Mouse (Mus musculus): ENCODE results near the gene Tbc1d23. TPM values are rescaled to one million over a fixed set of nuclear protein-coding genes. Genes with fewer than 3 reads are reported as not detected.

The Tbc1d23 gene
- polyA plus RNA-seq, 1 experiment, result 8.2 TPM

DNA sequence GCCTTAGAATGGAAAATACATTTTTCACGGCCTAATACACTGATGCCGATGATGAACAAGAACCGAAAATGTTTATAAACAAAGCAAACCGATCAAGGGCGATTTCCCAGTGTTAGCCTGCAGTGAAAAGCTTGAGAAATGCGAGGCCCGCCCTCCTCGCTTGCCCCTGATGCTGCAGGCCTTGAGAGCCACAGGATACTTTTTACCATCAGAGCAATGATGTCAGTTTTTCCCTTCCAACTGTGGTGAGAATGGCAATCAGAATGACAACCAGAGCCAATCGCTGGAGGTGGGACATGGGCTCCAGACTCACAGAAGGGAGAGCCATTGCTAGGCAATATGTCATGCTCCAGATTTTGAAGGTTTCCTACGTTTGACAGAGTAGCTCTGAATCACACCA is 28.8 kb upstream of the Tbc1d23 start:
- Histone ChIP-seq H3K36me3 (ENCODE audit: control insufficient read depth, insufficient read depth, low read length) (no peaks in the 10 kb centered on the region), H3K4me3 (ENCODE audit: extremely low read depth, insufficient read depth, insufficient read length) (no peak overlapping the region), H3K4me1 (ENCODE audit: control insufficient read depth, insufficient read depth, insufficient read length) (no peaks in the 10 kb centered on the region), H3K27me3 (ENCODE audit: control insufficient read depth, insufficient read depth, low read length) (no peaks in the 10 kb centered on the region), H3K27ac (ENCODE audit: insufficient read depth, low read length) (no peak overlapping the region)
- no peak for TF ChIP-seq POLR2A (IDR thresholded peaks at IDR 0.05; ENCODE audit: low read depth, low read length)
- no peak for TF ChIP-seq CTCF (IDR thresholded peaks at IDR 0.05; ENCODE audit: extremely low read depth, insufficient read depth, insufficient read length, insufficient replicate concordance)
- 83% methylated on average over 10 of the region's 10 CpGs for WGBS
- no peak for DNase-seq (ENCODE audit: low read depth in 1 of 2, low spot score in 2 of 2)

DNA sequence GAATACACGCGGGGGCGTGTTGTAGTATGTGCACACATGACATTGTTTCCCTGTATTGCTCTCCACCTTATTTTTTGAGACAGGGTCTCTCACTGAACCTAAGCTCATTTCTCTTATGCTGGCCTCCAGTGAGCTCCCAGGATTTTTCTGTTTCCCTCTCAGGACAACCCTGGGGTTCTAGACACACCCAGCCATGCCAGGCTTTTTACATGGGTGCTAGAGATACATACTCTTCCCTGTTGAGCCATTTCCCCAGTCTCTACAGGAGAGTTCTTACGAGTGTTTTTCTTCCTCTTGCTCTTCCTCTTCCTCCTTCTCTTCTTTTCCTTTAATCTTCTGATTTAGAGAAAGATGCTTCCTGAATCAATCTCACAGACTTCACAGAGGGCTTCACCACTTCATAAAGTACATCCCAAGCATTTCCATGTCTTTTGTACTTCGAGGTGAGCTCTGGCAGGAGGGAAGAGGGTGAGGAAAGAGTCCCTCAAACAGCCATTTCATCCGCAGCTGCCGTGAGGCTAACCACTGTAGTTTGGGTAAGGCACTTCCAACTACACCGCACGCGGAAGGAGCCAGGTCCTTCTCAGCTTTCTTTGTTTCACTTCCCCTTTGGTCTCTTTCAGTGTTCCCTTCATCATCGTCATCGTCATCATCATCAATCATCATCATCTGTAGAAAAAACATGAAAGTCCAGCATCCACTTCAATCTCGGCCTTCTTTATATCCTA is 28.2 kb upstream of the Tbc1d23 start:
- H3K27me3 ChIP-seq (ENCODE audit: control insufficient read depth, insufficient read depth, low read length), result no peaks in the 10 kb centered on the region
- H3K4me3 ChIP-seq (ENCODE audit: extremely low read depth, insufficient read depth, insufficient read length), result no peak overlapping the region
- DNase-seq (ENCODE audit: low read depth in 1 of 2, low spot score in 2 of 2), result peak; percentile 14 to 17
- no peak for TF ChIP-seq CTCF (IDR thresholded peaks at IDR 0.05; ENCODE audit: extremely low read depth, insufficient read depth, insufficient read length, insufficient replicate concordance)
- no peak for TF ChIP-seq POLR2A (IDR thresholded peaks at IDR 0.05; ENCODE audit: low read depth, low read length)
- no peaks in the 10 kb centered on the region for H3K4me1 ChIP-seq (ENCODE audit: control insufficient read depth, insufficient read depth, insufficient read length)
- no peak overlapping the region for H3K27ac ChIP-seq (ENCODE audit: insufficient read depth, low read length)
- no peaks in the 10 kb centered on the region for H3K36me3 ChIP-seq (ENCODE audit: control insufficient read depth, insufficient read depth, low read length)
- WGBS, result 45% methylated on average over 13 of the region's 13 CpGs

DNA sequence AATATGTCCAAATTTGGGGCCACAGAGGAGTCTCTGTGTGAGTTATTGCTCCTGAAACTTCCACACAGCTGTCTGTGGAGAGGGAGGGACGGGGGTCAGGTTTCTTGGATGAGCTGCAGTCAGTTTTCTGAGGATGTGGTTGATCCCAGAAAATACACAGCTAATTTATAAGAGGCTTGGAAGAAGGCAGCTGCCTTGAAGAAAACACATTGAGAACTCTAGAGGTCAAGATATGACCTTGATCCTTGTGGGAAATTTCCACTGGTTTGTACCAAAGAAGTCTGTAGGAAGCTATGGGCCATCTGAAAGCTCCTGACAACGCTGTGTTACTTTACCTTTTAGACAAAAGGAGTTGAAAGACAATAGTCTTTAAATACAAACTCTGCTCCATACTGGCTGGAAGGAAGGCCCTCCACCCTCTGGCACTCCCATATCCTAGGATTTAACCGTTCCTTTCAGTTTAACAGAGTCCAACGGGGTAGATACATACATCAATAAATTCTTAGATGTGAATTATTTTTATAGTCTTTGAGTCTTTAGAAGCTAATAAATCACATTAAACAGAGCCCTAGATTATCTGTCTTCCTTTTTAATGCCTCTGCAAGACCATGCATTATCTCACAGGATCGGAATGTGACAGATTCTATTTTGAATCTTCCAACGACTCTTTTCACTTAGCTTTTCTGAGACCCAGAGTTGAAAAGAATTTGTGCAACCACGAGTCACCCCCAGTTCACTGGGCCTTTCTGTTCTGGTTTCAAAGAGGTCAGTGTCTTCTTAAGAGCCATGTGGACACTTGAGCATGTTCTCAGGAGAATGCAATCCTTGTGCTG is 20.5 kb upstream of the Tbc1d23 start:
- Histone ChIP-seq H3K27ac (ENCODE audit: insufficient read depth, low read length) (no peak overlapping the region), H3K27me3 (ENCODE audit: control insufficient read depth, insufficient read depth, low read length) (no peaks in the 10 kb centered on the region), H3K4me1 (ENCODE audit: control insufficient read depth, insufficient read depth, insufficient read length) (no peaks in the 10 kb centered on the region), H3K36me3 (ENCODE audit: control insufficient read depth, insufficient read depth, low read length) (no peaks in the 10 kb centered on the region), H3K4me3 (ENCODE audit: extremely low read depth, insufficient read depth, insufficient read length) (no peak overlapping the region)
- no peak for DNase-seq (ENCODE audit: low read depth in 1 of 2, low spot score in 2 of 2)
- WGBS, result 64% methylated on average over 7 of the region's 7 CpGs
- TF ChIP-seq POLR2A (IDR thresholded peaks at IDR 0.05; ENCODE audit: low read depth, low read length) (no peak), CTCF (IDR thresholded peaks at IDR 0.05; ENCODE audit: extremely low read depth, insufficient read depth, insufficient read length, insufficient replicate concordance) (no peak)

DNA sequence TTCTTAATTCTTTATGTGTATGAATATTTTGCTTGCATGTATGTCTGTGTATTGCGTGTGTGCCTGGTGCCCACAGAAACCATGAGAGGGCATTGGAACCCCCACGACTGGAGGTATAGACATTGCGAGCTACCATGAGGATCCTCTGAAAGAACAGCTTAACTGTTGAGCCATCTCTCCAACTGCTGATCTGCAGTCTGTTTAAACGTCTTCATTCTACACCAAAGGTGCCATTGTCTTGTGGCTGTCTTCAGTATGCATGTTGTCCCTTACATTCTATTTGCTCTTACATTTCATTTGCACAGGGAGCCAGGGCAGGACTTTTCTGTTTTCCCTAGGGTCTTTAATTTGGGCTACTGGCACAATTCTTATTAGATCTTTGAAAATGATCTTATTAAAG is 19.7 kb upstream of the Tbc1d23 start:
- Histone ChIP-seq H3K36me3 (ENCODE audit: control insufficient read depth, insufficient read depth, low read length) (no peaks in the 10 kb centered on the region), H3K27me3 (ENCODE audit: control insufficient read depth, insufficient read depth, low read length) (no peaks in the 10 kb centered on the region), H3K27ac (ENCODE audit: insufficient read depth, low read length) (no peak overlapping the region), H3K4me1 (ENCODE audit: control insufficient read depth, insufficient read depth, insufficient read length) (no peaks in the 10 kb centered on the region; the same call in 1 of the 2 replicates), H3K4me3 (ENCODE audit: extremely low read depth, insufficient read depth, insufficient read length) (no peak overlapping the region)
- TF ChIP-seq POLR2A (IDR thresholded peaks at IDR 0.05; ENCODE audit: low read depth, low read length) (no peak), CTCF (IDR thresholded peaks at IDR 0.05; ENCODE audit: extremely low read depth, insufficient read depth, insufficient read length, insufficient replicate concordance) (no peak)
- 90% methylated on average over 4 of the region's 4 CpGs for WGBS
- DNase-seq (ENCODE audit: low read depth in 1 of 2, low spot score in 2 of 2), result no peak

DNA sequence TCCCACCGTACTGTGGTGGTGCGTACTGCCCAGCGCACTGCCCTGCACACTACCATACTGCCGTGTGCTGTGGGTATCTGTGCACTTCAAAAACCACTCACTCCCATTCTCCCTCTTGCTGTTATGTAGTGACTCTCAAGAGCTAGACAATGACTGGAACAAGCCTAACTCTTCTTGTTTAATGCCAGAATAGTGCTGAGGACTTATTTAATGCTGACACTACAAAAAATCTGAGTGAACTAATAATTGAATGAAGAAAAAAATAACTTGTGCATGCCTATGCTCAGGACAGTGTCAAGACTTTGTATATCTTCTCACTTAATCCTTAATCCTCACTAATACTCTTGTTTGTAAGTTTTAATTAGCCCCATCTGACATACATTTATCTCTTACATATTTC is 16.2 kb upstream of the Tbc1d23 start:
- no peak overlapping the region for H3K27ac ChIP-seq (ENCODE audit: insufficient read depth, low read length)
- no peaks in the 10 kb centered on the region for H3K36me3 ChIP-seq (ENCODE audit: control insufficient read depth, insufficient read depth, low read length)
- DNase-seq (ENCODE audit: low read depth in 1 of 2, low spot score in 2 of 2), result no peak
- no peaks in the 10 kb centered on the region; the same call in 1 of the 2 replicates for H3K4me1 ChIP-seq (ENCODE audit: control insufficient read depth, insufficient read depth, insufficient read length)
- TF ChIP-seq POLR2A (IDR thresholded peaks at IDR 0.05; ENCODE audit: low read depth, low read length) (no peak), CTCF (IDR thresholded peaks at IDR 0.05; ENCODE audit: extremely low read depth, insufficient read depth, insufficient read length, insufficient replicate concordance) (no peak)
- H3K4me3 ChIP-seq (ENCODE audit: extremely low read depth, insufficient read depth, insufficient read length), result no peak overlapping the region
- no peaks in the 10 kb centered on the region for H3K27me3 ChIP-seq (ENCODE audit: control insufficient read depth, insufficient read depth, low read length)
- 94% methylated on average over 4 of the region's 4 CpGs for WGBS

DNA sequence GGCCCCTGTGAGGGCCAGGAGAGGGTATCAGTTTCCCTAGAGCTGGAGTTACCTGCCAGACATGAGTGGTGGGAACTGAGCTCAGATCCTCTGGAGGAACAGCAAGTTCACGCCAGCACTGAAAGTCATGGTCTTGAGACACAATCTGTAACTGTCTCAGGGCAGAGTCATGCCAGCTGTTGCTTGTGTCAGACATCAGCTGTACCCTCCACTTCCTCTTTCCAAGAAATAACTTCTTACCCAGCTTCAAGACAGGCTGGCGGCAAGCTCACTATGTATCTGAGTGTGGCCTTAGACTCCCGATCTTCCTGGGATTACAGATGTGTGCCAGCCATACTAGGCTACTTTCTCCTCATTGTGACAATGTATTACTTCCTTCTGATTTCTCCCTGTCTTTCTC is 15.3 kb upstream of the Tbc1d23 start:
- H3K27me3 ChIP-seq (ENCODE audit: control insufficient read depth, insufficient read depth, low read length), result no peaks in the 10 kb centered on the region
- peak in 1 of 2 experiments; percentile 30 for DNase-seq (ENCODE audit: low read depth in 1 of 2, low spot score in 2 of 2)
- no peak for TF ChIP-seq POLR2A (IDR thresholded peaks at IDR 0.05; ENCODE audit: low read depth, low read length)
- TF ChIP-seq CTCF (IDR thresholded peaks at IDR 0.05; ENCODE audit: extremely low read depth, insufficient read depth, insufficient read length, insufficient replicate concordance), result no peak
- WGBS, result 8% methylated on average over 3 of the region's 3 CpGs
- H3K36me3 ChIP-seq (ENCODE audit: control insufficient read depth, insufficient read depth, low read length), result no peaks in the 10 kb centered on the region
- H3K27ac ChIP-seq (ENCODE audit: insufficient read depth, low read length), result no peak overlapping the region
- H3K4me3 ChIP-seq (ENCODE audit: extremely low read depth, insufficient read depth, insufficient read length), result no peak overlapping the region
- H3K4me1 ChIP-seq (ENCODE audit: control insufficient read depth, insufficient read depth, insufficient read length), result no peaks in the 10 kb centered on the region; the same call in 1 of the 2 replicates

Data from spleen, adult 2 months (tissue).